Mouse (Mus musculus) ES-Bruce4 (cell line): Measurements from ENCODE around the gene Gfm2.

Experiments used
- CTCF ChIP-seq: IDR thresholded peaks from one replicate; pipeline ENCODE4 v1.8.1; 2011; ENCODE audit warnings: low read depth, low read length
- EP300 ChIP-seq: IDR thresholded peaks from 2 replicates; pipeline ENCODE4 v1.6.1; 2011; ENCODE audit warnings: low read depth, low read length; ENCODE audit not compliant: insufficient read depth
- POLR2A ChIP-seq: IDR thresholded peaks from one replicate; pipeline ENCODE4 v1.8.1; 2011; ENCODE audit warnings: low read length; ENCODE audit not compliant: insufficient read depth

DNA sequence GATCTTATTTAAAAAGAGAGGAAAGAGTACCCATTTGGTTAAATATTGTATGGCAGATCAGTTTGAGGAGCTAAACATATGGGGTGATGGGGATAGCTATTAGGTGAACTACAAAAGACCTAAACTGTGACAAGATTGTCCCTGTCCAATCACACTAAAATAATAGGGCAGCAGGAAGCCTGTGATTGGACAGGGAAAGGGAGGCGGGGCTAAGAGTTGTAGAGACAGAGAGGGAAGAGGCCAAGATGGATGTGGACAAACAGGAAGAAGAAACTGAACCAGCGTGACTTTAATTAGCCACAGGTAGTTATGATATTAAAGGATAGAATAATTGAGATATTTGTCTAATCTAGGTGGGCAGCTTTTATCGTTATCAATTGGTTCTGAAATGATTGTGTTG lies 82.3 kb downstream of the Gfm2 start:
- TF ChIP-seq POLR2A = no peak
- TF ChIP-seq CTCF = no peak
- TF ChIP-seq EP300 = no peak
